Mouse (Mus musculus) liver, adult 2 months (tissue): ENCODE measurements around the gene Prrg3.

ENCODE experiments used
- CTCF ChIP-seq: fragments of 200-500 bp; IDR thresholded peaks from 2 replicates; pipeline ENCODE4 v1.5.1; 2011; ENCODE audit warnings: low read depth, low read length, control low read depth
- POLR2A ChIP-seq: fragments of 200-500 bp; IDR thresholded peaks from 2 replicates; pipeline ENCODE4 v1.6.1; 2011; ENCODE audit warnings: low read length, control low read depth; ENCODE audit not compliant: insufficient read depth; ENCODE audit errors: extremely low read depth

- TF ChIP-seq POLR2A (no peak), CTCF (no peak)
These were observed 8.9 kb downstream of the Prrg3 start for GRCm38 (mm10) chrX:71971325-71971724.
